Mouse (Mus musculus) spleen, postnatal 10 days (tissue): Measurements from ENCODE around the gene C2cd4a.

Source experiments
- DNase-seq, 2 experiments: peaks; one replicate each; pipeline ENCODE4 v3.0.0; 2021 to 2022; ENCODE audit warnings: low spot score in 2 of 2

C2cd4a gene

DNA sequence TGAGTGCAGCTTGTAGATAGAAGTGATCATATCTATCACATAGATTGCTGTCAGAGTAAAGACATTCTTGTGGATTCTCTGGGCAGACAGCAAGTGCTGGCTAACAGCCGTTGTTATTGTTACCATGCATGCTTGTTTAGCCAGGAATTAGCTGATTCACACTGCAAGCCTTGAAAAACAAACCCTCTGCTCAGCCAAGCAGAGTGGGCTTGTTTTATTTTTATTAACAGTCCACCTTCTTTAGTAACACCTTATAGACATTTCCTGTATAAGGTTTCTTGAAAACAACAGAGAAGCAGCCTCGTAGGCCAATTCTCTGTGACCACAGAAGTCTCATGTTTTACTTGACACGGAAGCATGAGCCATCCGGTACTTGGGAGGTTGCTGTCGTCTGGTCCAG is 2.4 kb upstream of the C2cd4a start:
- DNase-seq: no peak

DNA sequence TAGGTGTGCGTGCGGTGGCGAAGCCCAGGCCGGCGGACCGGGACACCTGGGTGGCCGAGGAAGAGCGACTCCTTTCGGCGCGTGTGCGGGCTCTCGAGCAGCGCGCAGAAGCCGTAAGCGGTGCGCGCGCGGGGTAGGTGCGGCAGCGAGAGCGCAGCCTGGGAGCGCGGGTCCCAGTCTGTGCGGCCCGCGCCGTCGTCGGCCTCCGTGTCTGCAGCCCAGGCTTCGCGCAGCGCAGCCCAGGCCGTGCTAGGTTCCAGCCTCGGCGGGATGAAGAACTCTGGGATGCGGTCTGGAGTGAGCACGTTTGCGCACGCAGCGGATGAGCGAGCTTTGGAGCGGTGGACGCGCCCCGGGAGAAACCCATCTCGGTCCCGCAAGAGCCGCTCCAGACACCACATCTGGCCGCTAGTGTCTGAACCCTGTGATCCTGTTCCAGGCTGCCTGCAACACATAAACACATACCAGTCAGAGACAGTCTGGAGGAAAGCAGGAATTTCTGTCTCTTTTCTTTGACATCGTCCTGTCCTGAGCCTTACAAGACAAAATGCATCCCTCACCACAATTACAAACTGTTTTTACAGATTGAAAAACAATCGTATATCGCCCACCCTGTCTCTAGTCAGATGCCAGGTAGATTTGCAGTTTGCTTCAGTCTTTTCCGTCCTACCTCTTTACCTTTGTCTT is 628 bp downstream of the C2cd4a start:
- peak in 1 of 2 experiments; percentile 18 for DNase-seq

DNA sequence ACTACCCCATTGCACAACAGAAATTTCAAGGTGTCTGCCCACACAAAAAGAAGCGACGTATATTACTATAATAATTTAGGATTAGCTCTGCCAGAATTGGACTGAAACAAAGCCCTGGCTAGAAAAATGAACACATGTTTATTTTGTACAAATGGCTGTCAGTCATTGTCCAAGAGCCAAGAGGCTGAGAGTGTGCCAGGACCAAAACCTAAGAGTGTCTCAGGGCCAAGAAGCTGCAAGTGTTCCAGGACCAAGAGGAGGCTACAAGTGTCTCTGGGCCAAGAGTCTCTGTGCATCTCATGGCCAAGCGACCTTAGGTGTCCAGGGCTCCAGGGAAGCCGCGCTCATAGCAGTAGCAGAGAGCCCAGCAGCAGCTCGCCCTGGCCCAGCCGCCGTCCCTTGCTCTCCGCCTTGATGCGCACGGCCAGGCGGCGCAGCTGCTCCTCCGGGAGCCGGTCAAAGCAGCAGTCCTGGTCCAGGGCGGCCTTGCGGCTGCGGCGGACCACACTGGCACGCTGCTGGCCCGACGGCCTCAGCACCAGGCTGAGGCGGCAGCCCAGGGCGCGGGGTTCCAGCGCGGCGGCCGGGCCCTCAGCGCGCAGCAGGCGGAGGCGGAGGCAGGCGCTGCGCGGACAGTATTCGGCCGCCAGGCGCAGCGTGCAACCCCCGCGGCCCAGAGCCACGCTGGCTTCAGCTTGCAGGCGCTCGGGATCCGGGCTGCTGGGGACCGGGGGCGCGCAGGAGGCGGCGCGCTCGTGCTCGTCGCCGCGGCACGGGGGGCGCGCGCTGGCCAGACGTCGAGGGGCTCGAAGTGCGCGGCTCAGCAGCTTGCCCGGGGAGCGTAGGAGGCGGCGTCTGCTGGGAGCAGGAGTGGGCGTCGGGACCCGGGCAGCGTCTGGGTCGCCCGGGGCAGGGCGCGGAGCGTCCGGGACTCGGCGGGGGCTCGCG is 1.4 kb downstream of the C2cd4a start:
- DNase-seq: no peak

DNA sequence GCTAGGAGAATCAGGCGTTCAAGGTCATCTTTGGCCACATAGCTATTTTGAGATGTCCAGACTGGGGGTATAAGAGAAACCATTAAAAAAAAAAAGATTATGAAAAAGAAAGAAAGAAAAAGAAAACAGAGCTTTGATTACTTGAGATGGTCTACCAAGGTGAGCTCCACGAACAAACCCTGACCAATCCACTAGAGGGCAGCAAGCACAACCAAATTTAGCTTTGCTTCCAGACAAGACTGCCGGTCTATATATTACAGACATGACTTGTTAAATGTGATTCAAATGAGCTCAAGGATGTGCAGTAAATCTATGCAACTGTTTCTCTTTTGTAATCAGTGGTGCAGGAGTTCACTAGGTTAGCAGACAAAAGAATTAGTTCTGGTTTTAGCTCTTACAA is 3.9 kb downstream of the C2cd4a start:
- DNase-seq: peak in 1 of 2 experiments; percentile 61

DNA sequence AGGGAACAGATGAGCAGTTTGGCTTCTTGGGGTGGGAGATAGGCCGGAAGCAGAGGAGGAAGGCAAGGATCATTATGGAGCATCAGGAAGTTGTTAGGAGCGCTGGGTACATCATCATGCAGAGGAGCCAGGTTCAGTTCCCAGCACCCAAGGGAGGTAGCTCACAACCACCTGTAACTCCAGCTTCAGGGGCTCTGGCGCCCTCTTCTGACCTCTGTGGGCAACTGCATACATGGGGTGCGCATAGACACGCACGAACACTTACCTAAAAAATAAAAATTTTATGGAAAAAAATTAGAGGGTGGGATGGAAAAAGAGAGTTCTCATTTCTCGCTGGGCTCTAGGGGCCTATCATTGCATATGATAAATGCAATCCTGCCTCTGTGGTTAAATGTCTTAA is 6.6 kb downstream of the C2cd4a start:
- DNase-seq: no peak

DNA sequence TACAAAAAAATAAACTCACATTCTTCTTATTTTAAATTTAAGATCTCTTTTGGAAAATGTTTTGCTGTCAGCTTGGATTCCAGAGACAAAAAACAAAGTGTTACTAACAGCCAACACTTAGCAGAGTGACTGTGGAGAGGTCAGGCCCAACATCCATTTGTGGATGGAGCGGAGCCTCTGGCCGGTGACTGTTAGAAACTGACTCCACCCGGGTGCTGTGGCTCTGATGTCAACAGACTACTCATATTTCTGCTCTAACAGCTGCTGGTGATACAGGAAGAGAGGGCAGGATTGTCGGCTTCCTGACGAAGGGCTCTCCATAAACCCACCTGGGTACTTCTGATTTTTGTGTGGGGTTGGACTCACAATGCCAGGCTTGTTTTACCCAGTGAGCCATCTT is 9.0 kb downstream of the C2cd4a start:
- no peak for DNase-seq

DNA sequence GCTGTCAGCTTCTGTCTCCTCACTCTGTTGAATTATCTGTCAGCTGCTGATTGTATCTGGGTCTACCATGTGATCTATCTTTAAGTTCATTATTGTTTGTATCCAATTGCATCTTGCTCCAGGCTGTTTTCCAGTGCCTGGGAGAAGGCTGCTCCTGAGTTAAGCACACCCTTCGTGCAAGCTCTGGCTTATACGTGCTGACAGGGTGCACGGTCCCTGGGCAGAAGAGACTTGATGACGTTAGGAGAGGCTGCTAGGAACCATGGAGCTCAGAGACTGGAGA is 13.5 kb downstream of the C2cd4a start:
- DNase-seq: no peak

DNA sequence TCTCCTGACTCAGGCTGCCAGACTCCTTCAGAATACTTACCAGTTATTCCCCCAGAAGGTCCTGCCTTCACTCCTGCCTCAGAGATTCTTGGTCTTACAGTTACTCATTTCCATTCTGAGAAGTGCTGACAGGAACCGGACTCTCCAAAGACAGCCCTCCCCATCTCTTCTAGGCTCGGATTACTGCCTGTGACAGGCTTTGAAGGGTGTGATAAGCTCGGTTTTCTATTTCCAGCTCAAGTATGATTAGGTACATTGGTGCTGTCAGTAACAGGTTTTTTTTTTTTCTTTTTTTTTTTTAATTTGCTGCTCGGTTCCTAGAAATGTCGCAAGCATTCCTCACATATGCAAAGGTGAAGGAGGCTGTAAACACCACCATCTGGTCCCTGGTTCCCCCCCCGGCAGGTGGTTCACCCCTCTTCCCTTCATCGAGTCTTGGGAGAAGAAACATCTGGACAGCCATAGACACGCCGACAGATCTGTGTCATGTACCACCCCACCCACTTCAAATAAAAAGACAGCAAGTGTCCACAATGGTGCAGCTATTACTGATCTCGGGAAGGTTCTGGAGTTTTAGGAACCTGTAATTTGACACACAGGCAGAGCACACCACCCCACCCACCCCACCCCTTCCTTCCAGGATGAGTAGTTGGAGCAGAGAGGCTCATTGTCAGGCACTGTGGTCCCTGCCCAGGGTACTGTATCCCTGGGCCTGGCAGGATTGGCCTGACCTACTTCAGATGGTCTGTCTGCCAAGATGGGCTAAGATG is 14.0 kb downstream of the C2cd4a start:
- DNase-seq: no peak

DNA sequence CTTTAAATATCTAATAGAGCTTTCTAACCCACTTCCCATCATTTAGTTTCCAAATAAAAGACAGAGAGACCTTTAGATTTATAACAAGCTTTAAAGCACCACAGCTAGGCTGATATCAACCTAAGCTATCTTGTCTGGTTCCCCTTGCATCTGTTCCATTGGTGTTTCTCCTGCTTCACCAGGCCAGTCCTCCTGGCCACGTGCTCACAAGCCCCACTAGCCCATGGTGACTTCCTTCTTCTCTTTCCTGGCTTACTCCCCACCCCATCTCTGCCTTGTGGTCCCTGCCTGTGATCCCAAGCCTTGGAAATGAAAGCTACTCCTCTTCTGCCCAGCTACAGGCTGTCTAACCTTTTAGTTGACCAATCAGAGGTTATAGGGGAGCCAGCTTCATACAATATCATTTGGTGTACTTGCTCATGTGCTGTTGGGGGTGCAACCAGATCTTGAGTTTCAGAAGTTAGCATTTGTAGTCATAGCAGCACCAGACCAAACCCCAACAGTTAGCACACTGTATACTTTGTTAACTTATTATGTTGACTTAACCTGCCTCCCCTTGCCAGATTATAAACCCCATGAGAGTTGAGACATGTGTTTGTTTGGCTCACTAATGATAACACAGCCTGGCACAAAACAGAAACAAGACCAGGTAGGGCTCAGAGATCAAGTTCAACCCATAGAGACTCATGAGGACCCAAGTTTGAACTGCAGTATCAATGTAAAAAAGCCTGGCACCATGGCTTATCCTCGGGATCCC is 15.8 kb downstream of the C2cd4a start:
- DNase-seq: no peak

DNA sequence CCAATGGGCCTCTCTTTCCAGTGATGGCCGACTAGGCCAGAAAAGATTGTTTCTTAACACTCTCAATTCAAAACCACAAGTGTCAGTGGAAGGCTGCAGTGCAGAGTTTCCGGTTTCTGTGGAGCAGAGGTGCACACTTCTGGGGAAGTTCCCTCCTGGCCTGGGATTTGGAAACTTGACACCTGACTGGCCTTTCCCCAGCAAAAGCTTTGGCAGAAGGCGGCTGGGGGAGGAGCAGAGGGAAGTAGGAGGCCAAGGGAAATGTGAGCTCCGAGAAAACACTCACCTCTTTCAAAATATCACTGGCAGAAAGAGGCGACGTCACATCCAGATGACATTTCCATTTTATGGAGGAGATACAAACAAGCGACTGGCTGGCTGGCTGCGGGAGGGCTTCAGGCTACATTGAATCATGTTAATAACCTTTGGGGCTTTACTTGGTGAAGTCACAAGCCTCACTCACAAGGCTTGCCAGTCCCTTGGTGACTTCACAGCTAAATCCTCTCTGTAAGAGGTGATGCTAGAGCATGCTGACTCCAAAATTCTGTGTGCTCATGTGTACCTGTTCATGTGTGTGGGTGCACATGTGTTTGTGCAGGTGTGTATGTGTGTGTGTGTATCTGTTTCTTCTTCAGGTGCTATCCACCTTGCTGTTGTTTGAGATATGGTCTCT is 18.3 kb downstream of the C2cd4a start:
- no peak for DNase-seq

DNA sequence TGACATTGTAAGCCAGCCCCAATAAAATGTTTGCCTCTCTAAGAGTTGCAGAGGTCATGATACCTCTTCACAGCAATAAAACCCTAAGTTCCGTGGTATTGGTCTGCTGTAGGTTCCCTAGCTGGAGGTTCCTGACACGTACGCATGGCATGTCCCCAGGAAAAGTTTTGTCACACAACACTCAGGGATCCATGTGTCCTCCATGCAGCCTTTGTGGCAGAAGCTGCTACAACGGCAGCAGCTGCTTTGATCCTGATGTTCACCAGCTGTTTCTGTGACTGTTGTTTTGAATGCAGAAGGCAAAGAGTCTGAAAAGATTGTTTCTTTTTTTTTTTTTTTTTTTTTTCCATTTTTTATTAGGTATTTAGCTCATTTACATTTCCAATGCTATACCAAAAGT is 19.0 kb downstream of the C2cd4a start:
- no peak for DNase-seq

DNA sequence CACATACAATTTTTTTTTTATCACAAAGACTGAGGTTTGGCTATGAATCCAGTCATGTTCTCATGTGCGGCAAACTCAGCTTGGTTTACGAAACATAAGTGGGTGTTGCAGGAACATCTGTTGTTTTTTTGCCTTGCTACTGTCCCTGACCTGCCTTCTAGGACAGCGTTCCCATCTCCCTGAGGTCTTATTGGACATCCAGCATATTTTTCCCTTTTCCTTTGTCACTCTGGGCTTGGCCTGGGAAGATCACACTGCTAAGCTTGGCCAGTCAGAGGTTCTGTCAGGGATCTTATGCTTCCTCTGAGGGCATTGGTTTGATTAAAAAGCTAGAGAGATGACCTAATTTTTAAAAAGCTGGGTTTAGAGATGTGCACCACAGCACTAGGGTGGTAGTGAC is 21.0 kb downstream of the C2cd4a start:
- DNase-seq: no peak

DNA sequence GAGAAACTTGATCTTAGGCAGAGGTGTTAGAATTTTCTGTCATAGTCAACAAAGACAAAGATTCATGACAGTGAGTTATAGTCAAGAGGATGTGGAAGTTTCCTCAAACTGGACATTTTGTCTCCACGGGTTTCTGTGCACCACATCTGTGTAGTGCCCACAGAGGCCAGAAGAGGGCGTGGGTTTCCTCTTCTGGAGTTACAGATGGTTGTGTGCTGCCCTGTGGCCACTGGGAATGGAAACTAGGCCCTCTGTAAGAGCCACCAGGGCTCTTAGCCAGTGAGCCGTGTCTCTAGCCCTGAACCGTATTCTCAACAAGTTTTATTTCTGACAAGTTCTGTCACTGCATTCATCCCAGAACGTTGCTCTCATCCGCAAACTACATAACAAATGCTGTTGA is 21.6 kb downstream of the C2cd4a start:
- DNase-seq: no peak

DNA sequence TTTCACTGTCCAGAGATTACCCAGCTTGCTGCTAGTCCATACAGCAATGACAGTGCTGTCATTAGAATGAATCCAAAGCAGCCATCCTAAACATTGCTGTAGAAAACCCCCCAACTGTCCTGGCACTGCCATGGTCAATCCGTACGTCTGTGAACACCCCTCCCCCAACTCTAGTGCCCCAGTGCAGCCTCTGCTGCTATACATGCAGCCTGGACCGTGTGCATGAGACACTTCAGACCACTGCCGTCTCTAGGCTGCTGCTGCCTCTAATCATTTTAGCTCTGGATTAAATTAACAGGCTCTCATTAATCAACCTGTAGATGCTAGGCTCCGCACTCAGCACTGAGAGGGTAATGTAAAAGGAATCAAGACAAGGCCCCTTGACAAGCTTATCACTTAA is 25.1 kb downstream of the C2cd4a start:
- DNase-seq: no peak

DNA sequence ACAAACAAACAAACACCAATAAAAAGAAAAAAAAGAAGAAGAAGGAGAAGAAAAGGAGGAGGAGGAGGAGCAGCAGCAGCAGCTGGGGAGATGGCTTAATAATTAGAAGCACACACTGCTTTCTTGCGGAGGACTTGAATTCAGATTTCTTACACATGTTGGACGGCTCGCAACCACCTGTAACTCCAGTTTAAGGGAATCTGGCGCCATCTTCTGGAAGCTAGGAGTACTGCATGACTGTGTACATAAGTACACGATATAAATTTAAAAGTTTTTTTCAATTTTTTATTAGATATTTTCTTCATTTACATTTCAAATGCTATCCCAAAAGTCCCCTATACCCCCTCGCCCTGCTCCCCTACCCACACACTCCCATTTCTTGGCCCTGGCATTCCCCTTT is 29.9 kb downstream of the C2cd4a start:
- DNase-seq: peak; percentile 32 to 74

DNA sequence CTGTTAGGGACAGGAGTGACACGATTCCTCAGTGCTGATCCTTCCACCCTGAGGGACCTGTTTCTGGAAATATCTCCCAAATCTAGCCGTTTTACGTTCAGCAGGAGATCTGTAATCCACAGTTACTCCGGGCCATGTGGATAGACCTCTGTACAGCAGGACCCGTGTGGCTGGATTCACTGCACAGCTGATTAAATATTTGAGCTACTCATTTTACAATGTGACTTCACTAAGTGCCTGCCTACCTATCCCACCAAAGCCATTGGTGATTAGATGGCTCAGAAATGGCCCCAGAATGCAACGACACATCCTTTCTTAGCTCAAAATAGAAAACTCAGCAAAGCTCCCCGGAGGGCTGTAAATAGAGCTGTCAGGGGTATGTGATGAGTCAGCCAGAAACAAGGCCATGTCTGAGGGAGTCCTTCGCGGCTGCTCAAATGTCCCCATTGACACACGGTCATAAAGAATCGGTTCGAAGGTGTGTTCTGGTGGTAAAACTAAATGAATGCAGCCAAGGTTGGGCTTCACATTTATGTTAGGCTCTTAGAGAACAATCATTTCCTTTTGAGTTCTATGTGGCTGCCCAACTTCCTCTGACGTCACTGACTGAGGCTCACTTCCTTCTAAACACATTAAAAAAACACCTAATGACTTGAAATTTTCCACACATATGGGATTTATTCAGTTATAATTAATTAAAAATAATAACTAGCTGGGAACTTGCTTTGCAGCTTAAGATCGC is 32.9 kb downstream of the C2cd4a start:
- DNase-seq: no peak

DNA sequence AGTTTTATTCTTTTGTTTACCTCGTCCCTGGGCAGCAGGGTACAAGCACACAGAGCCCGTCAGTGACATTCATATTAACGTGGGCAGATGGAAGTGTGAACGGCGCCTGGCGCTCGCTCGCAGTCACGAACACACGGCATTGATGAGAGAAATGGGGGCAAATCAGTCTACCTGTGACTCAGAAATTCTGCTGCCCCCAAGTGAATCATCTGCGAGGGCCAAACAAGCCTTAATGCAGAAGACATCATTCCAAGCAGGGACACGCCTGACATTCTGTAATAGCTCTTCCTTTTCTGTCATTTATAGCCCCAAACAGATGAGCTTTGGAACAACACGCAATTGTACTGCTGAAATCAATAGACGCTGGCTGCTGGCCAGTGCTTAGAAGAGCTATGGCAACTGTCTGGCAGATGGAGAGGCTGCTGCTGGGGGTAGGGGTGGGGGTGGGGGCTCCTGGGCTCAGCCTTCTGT is 36.9 kb downstream of the C2cd4a start:
- no peak for DNase-seq

DNA sequence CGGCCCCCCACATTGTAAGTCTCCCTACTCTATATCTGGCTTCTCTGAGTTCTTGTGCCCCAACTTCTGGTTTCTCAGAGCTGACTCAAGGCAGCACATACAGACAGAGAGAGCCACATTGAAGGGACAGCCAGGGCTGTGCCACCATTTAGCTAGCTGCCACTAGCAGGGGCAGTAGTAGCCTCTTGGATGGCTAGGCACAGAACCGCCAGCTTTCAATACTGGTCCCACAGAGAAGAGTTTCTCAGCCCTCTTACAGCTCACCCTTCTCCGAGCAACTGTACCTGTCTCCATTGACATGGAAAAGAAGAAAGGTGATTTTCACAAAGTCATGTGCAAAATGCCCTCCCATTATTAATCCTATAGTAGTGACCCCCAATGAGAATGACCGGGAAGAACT is 37.5 kb downstream of the C2cd4a start:
- no peak for DNase-seq

DNA sequence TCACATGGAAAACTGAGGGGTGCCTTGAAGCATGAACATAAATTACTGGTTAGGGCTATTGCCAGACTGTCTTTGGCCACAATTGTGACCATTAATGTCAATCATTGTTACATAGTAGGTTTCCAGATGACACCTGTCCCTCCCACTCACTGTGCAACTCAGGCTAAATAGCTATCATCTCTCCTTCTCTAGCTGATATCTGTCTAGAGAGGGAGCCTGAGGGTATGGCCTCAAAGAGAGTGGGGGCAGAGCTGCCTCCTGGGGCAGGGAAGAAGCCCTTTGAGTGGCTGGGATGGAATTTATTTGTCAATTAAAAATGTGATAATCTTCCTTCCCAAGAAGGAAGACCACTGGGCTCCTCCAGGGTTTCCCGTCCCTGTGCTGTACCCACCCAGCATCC is 37.9 kb downstream of the C2cd4a start:
- DNase-seq: no peak

DNA sequence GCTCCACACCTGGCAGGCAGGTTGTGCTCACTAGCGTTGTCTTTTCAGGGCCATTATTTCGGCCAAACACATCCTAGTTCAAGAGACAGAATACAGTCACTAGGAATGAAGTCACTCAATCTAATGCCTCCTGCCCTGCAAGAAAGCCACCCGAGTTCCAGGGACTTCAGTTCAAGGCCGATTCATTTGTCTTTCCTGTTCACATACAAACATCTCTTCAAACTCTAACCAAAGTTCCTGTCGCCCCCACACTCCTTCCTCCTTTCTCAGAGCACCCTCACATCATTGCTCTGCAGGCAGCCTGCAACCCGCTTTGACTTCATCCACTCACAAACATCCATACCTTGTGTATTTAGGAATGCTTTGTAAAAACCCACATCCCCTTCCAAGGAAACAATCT is 38.6 kb downstream of the C2cd4a start:
- no peak for DNase-seq

DNA sequence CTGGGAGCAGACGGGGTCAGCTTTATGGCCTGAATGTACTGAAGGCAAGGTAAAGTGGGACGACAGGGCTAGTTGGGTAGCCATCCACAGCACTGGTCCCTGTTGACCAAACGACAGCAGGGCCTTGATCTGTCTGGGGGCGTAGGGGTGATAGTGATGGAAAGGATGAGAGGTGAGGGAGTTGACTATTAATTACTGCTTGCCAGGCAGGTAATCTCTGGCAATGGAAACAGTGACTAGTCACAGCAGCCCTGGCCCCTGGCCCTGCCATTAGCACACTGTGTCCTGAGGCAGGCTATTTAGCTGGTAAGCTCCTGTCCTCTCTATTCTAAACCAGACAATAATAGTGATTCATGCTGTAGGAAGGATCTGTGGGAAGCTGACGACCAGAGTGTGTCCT is 39.7 kb downstream of the C2cd4a start:
- DNase-seq: no peak
